Comparison of ENCODE assay signal across 8 mouse cellular contexts in the genomic region with DNA sequence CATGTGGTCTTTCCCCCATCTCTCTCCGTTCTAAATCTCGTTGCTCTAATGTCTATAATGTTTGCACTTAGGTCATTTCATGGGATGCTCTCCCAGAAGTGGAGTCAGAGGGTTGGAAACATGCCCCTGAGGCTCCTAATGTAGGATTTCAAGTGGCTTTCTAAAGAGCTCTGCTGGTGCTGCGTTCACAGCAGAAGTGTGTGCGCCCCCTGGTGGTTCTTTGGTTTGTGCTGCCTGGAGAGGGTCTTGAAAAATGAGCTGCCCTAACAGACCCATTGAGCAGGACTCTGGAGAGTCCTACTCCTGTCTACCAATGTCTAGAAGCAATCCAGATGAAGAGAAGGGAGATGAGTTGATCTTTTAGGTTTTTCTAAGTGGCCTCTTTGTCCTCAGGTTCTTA. TPM values are rescaled to one million over a fixed set of nuclear protein-coding genes. Genes with fewer than 3 reads are reported as not detected.
DNase-seq lines count a peak whose midpoint lies in the region; TF ChIP-seq lines count a peak whose summit lies in the region.

No protein-coding gene starts in this region.

- H3K27ac ChIP-seq in gastrocnemius, adult 2 months, result no peak overlapping the region

- peak; percentile 86 for TF ChIP-seq CTCF in gastrocnemius, adult 2 months (IDR thresholded peaks at IDR 0.05)

- H3K4me3 ChIP-seq in gastrocnemius, adult 2 months, result no peak overlapping the region

- DNase-seq in 416B (ENCODE audit: low read depth) (peak; percentile 65), MEL-GATA-1-ER (ENCODE audit: extremely low read depth, low read depth) (peak; percentile 11)
- DNase-seq in cerebellum, adult 9-11 months, result peak; percentile 31
- DNase-seq in gastrocnemius, adult 2 months, result peak; percentile 86
- DNase-seq in layer of hippocampus, adult 18-20 months (ENCODE audit: low spot score in 2 of 2), result peak; percentile 48 to 82
- DNase-seq in lung, postnatal 10 days, result peak; percentile 87
- peak; percentile 74 to 83 for DNase-seq in right cerebral cortex, adult 2 months (ENCODE audit: low spot score in 2 of 2)
- DNase-seq in urinary bladder, postnatal 25 days (ENCODE audit: low spot score), result peak; percentile 67

- intact Hi-C loops in gastrocnemius, adult 2 months (cut with DNase I), result loop anchor here (10.0 kb wide), 1 partner anchor 149 kb away; no protein-coding TSS in a partner anchor

RNA-seq across cellular contexts. Expression of a gene that starts 41.8 kb away (rescaled TPM):
- total RNA-seq in gastrocnemius, adult 2 months (2021), result not detected
- not detected for total RNA-seq in layer of hippocampus, adult 18-20 months (2021)

RNA-seq across cellular contexts. Expression of a gene that starts 55.5 kb away (rescaled TPM):
- total RNA-seq in gastrocnemius, adult 2 months (2021), result not detected
- total RNA-seq in layer of hippocampus, adult 18-20 months (2021), result not detected

Comparison
In these comparisons a context has a peak if more than half of its experiments do, and no peak if none do; other contexts are left out.
1. DNase-seq: peak in every context shown above with its lines; median percentile 87 in lung, postnatal 10 days; 86 in gastrocnemius, adult 2 months; 78 in right cerebral cortex, adult 2 months; 67 in urinary bladder, postnatal 25 days; 65 in 416B; 65 in layer of hippocampus, adult 18-20 months; 31 in cerebellum, adult 9-11 months; 11 in MEL-GATA-1-ER.